Mouse (Mus musculus) layer of hippocampus, adult 2 months (tissue): Measurements from ENCODE around the gene Efcab8. TPM values are rescaled to one million over a fixed set of nuclear protein-coding genes. Genes with fewer than 3 reads are reported as not detected.

Experiments used
- DNase-seq, 2 experiments: peaks; one replicate each; pipeline ENCODE4 v3.0.0; 2022; ENCODE audit warnings: low spot score in 2 of 2
- H3K27ac ChIP-seq: fragments of 200-600 bp; 2 replicates; pipeline ENCODE4 v1.8.1; 2022
- H3K4me3 ChIP-seq: fragments of 200-600 bp; 2 replicates; pipeline ENCODE4 v1.8.1; 2022; ENCODE audit warnings: mild to moderate bottlenecking
- CTCF ChIP-seq: fragments of 200-600 bp; conservative IDR thresholded peaks from 2 replicates; pipeline ENCODE4 v1.8.1; 2022; ENCODE audit warnings: antibody characterized with exemption, mild to moderate bottlenecking, moderate library complexity
- long read RNA-seq, 2 experiments: library from polyadenylated mRNA; stranded (forward); transcript quantifications; one replicate each; pipeline ENCODE4 v2.0.0; 2021; ENCODE audit warnings: borderline mapping rate in 2 of 2
- total RNA-seq, 2 experiments: library from RNA; stranded (reverse); gene quantifications; 2 replicates each; pipeline ENCODE4 v1.2.3; 2021

Gene Efcab8
- total RNA-seq, result under 1 TPM; 0.12 to 0.46 TPM
- long read RNA-seq, experiment 1, result 0 reads
- long read RNA-seq, experiment 2, partial matches to known transcripts, result 0 of 1 reads
- long read RNA-seq, experiment 2, other reads (novel, unspliced or antisense), result 1 of 1 reads

- no peak within 1 kb of the TSS for H3K27ac ChIP-seq
- peak within 1 kb of the TSS; percentile 44 for H3K4me3 ChIP-seq
- no peak for TF ChIP-seq CTCF
- DNase-seq, result no peak
These were observed at the start of gene Efcab8 for GRCm38 (mm10) chr2:153779394-153779981. Efcab8 (plus strand) TSS chr2:153779931.

- Histone ChIP-seq H3K27ac (no peak overlapping the region), H3K4me3 (no peak overlapping the region)
- TF ChIP-seq CTCF, result no peak
- no peak for DNase-seq
These were observed 45.7 kb upstream of the Efcab8 start for GRCm38 (mm10) chr2:153734033-153734432.

- no peak for TF ChIP-seq CTCF
- Histone ChIP-seq H3K27ac (peak within 1 kb of the TSS; percentile 98), H3K4me3 (peak within 1 kb of the TSS; percentile 89)
- DNase-seq, result peak; percentile 100
These were observed 39.0 kb upstream of the Efcab8 start, which contains the start of gene Mapre1 for GRCm38 (mm10) chr2:153740500-153741436. Mapre1 (plus strand) TSS chr2:153741274.

- peak; percentile 10 to 13 for DNase-seq
- no peak for TF ChIP-seq CTCF
- Histone ChIP-seq H3K4me3 (peak overlapping the region; percentile 89), H3K27ac (peak overlapping the region; percentile 98)
These were observed 38.2 kb upstream of the Efcab8 start for GRCm38 (mm10) chr2:153741437-153742065.

GRCm38 (mm10) chr2:153747994-153748393, 31.7 kb upstream of the Efcab8 start:
- Histone ChIP-seq H3K27ac (no peak overlapping the region), H3K4me3 (no peak overlapping the region)
- no peak for DNase-seq
- TF ChIP-seq CTCF, result no peak

DNA sequence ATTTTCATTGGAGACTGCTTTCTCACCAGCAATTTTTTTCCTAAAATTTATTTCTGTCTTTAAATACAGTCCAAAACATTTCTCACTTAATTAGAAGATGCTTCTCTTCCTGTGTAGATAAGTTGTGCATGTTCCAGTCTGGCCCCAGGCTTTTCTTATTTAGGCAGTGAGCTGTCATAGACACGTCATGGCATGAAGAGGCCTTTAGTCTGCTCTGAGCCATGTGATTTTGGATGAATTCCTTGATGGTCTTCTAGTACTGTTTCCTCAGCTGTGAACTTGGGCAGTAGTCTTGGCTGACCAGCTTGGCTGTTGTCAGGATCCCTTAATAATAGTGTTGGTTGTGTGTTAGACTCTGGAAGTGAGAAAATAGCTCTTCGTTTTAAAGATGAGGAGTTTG, 29.4 kb upstream of the Efcab8 start:
- DNase-seq, result no peak
- no peak for TF ChIP-seq CTCF
- no peak overlapping the region for H3K27ac ChIP-seq
- no peak overlapping the region for H3K4me3 ChIP-seq

- H3K27ac ChIP-seq, result no peak overlapping the region
- no peak for DNase-seq
- no peak overlapping the region for H3K4me3 ChIP-seq
- no peak for TF ChIP-seq CTCF
These were observed 17.6 kb upstream of the Efcab8 start for GRCm38 (mm10) chr2:153762121-153762520.

DNA sequence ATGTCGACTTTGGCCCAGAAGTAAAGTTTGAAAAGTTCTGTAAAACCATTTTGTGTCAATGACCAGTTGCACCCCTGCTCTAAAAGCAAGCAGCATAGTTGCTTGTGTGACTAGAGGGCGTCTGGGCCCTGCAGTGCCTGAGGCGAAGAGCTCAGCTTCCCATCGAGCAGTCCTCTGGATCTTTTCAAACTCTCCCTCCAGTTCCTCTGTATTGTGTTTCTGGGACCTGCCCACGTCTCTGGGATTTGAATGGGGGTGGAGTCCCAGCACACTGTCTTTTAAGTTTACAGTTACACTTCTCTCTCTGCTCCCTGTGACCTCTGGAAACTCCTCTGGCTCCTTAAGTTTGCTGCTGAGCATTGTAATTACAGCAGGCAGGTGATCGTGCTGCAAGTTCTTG, 12.2 kb upstream of the Efcab8 start:
- no peak for TF ChIP-seq CTCF
- H3K4me3 ChIP-seq, result no peak overlapping the region
- H3K27ac ChIP-seq, result no peak overlapping the region
- DNase-seq, result no peak

DNA sequence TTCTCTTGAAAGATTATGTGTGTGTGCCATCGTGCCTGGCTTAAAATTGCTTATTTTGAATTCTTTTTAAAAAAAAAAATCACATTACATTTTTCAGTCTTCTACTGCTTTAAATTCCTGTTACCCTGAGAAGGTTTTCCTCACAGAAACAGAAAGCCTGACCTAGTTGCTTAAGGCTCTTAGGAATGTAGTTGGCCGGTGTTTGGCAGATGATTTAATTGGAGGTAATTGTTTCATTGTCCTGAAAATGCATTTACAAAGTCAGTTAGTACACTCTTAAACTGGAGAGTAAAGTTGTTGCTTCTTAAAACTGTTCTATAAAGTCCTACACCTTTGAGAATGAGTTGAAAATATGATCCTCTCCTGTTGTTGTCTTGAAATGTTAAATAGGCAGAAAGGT, 10.8 kb upstream of the Efcab8 start:
- no peak for TF ChIP-seq CTCF

GRCm38 (mm10) chr2:153772950-153773349, 6.8 kb upstream of the Efcab8 start:
- no peak overlapping the region for H3K27ac ChIP-seq
- TF ChIP-seq CTCF, result no peak
- no peak overlapping the region for H3K4me3 ChIP-seq
- no peak for DNase-seq

More for the DNA sequence above, 10.8 kb upstream of the Efcab8 start:
- no peak overlapping the region for H3K4me3 ChIP-seq
- DNase-seq, result no peak
- H3K27ac ChIP-seq, result 0 out of 2 replicates have a peak overlapping the region, but pooled peaks have one; percentile 15

GRCm38 (mm10) chr2:153775472-153775871, 4.3 kb upstream of the Efcab8 start:
- H3K4me3 ChIP-seq, result no peak overlapping the region
- no peak overlapping the region for H3K27ac ChIP-seq
- no peak for TF ChIP-seq CTCF
- no peak for DNase-seq

GRCm38 (mm10) chr2:153778638-153779362, 931 bp upstream of the Efcab8 start:
- DNase-seq, result peak; percentile 50 to 51
- H3K4me3 ChIP-seq, result peak overlapping the region; percentile 44
- no peak overlapping the region for H3K27ac ChIP-seq
- no peak for TF ChIP-seq CTCF
